Mouse (Mus musculus) CH12.LX (cell line): Measurements from ENCODE around the gene Bdh1. TPM values are rescaled to one million over a fixed set of nuclear protein-coding genes. Genes with fewer than 3 reads are reported as not detected.

Experiments used
- DNase-seq: peaks from one replicate; pipeline ENCODE4 v3.0.0-alpha.2; 2013; ENCODE audit errors: extremely low read depth
- H3K27ac ChIP-seq: 2 replicates; pipeline ENCODE4 v1.5.1; 2012; ENCODE audit warnings: low read depth, mild to moderate bottlenecking, control low read depth, moderate library complexity; ENCODE audit not compliant: insufficient read depth
- H3K27me3 ChIP-seq: replicated peaks from 2 replicates; pipeline ENCODE3; 2012; ENCODE audit warnings: inconsistent platforms
- H3K36me3 ChIP-seq, 2 experiments: replicated peaks in 1 of 2; 2 replicates each; pipeline versions ENCODE3 to v1.6.1; 2012; ENCODE audit warnings: inconsistent platforms in 1 of 2, low read length in 1 of 2, mild to moderate bottlenecking in 1 of 2, mixed read lengths in 1 of 2, moderate library complexity in 1 of 2; ENCODE audit not compliant: control insufficient read depth in 1 of 2, insufficient read depth in 1 of 2
- H3K4me1 ChIP-seq, 2 experiments: 2 replicates each; pipeline ENCODE4 v1.6.1; 2012; ENCODE audit warnings: inconsistent platforms in 1 of 2, moderate library complexity in 1 of 2; ENCODE audit not compliant: insufficient read depth in 2 of 2, control insufficient read depth in 1 of 2
- H3K4me2 ChIP-seq: 2 replicates; pipeline ENCODE4 v1.6.1; 2012; ENCODE audit warnings: low read depth, mild to moderate bottlenecking, control low read depth; ENCODE audit not compliant: poor library complexity, insufficient read depth, severe bottlenecking
- H3K4me3 ChIP-seq, 3 experiments: fragments of 150-350 bp in 1 of 3; sonication (generic) in 1 of 3; replicated peaks in 1 of 3; 2 replicates each; pipeline versions ENCODE3 to v1.5.1; 2011 to 2012; ENCODE audit warnings: low read depth in 2 of 3, low read length in 2 of 3, mild to moderate bottlenecking in 2 of 3, moderate library complexity in 2 of 3, control low read depth in 1 of 3, improper control_type of control experiment in 1 of 3, inconsistent platforms in 1 of 3, mixed read lengths in 1 of 3; ENCODE audit not compliant: poor library complexity in 1 of 3
- H3K79me2 ChIP-seq: replicated peaks from 2 replicates; pipeline ENCODE4 v1.6.1; 2012; ENCODE audit warnings: mild to moderate bottlenecking, moderate library complexity; ENCODE audit not compliant: control insufficient read depth, poor library complexity, insufficient read depth, severe bottlenecking; ENCODE audit errors: extremely low read depth
- H3K9ac ChIP-seq: 2 replicates; pipeline ENCODE4 v1.6.1; 2012; ENCODE audit warnings: low read depth, mild to moderate bottlenecking, control low read depth, moderate library complexity; ENCODE audit not compliant: insufficient read depth
- H3K9me3 ChIP-seq: replicated peaks from 2 replicates; pipeline ENCODE3; 2012; ENCODE audit warnings: low read length, inconsistent platforms, mixed read lengths
- CHD1 ChIP-seq: IDR thresholded peaks from 2 replicates; pipeline ENCODE4 v1.6.1; 2012; ENCODE audit warnings: low read depth, low read length, improper control_type of control experiment, inconsistent platforms
- CHD2 ChIP-seq: IDR thresholded peaks from 2 replicates; pipeline ENCODE4 v1.6.1; 2011; ENCODE audit warnings: low read length, improper control_type of control experiment
- CTCF ChIP-seq, 2 experiments: IDR thresholded peaks in 1 of 2; conservative IDR thresholded peaks in 1 of 2; 2 replicates each; pipeline ENCODE4 v1.5.1; 2011 to 2012; ENCODE audit warnings: low read depth in 2 of 2, low read length in 2 of 2, improper control_type of control experiment in 1 of 2, inconsistent platforms in 1 of 2, mild to moderate bottlenecking in 1 of 2, moderate library complexity in 1 of 2
- ELF1 ChIP-seq: IDR thresholded peaks from 2 replicates; pipeline ENCODE4 v1.6.1; 2014; ENCODE audit warnings: low read depth, mild to moderate bottlenecking, inconsistent platforms, low read length, improper control_type of control experiment
- EP300 ChIP-seq: IDR thresholded peaks from 2 replicates; pipeline ENCODE4 v1.6.1; 2011; ENCODE audit warnings: low read length, improper control_type of control experiment
- ETS1 ChIP-seq: conservative IDR thresholded peaks from 2 replicates; pipeline ENCODE4 v1.6.1; 2012; ENCODE audit warnings: low read depth, mild to moderate bottlenecking, inconsistent platforms, low read length, improper control_type of control experiment, moderate library complexity
- GABPA ChIP-seq: IDR thresholded peaks from 2 replicates; pipeline ENCODE4 v1.6.1; 2012; ENCODE audit warnings: low read depth, low read length, improper control_type of control experiment, inconsistent platforms; ENCODE audit not compliant: insufficient replicate concordance
- IRF4 ChIP-seq: IDR thresholded peaks from 2 replicates; pipeline ENCODE4 v1.6.1; 2014; ENCODE audit warnings: low read depth, mild to moderate bottlenecking, inconsistent platforms, low read length, improper control_type of control experiment
- JUN ChIP-seq: IDR thresholded peaks from 2 replicates; pipeline ENCODE4 v1.6.1; 2011; ENCODE audit warnings: low read depth, mild to moderate bottlenecking, low read length, improper control_type of control experiment, moderate library complexity; ENCODE audit not compliant: insufficient read depth
- JUND ChIP-seq: conservative IDR thresholded peaks from 2 replicates; pipeline ENCODE4 v1.6.1; 2011; ENCODE audit warnings: low read depth, low read length, improper control_type of control experiment
- KAT2A ChIP-seq: IDR thresholded peaks from 2 replicates; pipeline ENCODE4 v1.6.1; 2012; ENCODE audit warnings: low read length, improper control_type of control experiment, inconsistent platforms; ENCODE audit not compliant: insufficient replicate concordance
- MAZ ChIP-seq: IDR thresholded peaks from 2 replicates; pipeline ENCODE4 v1.6.1; 2012; ENCODE audit warnings: low read depth, mild to moderate bottlenecking, inconsistent platforms, low read length, improper control_type of control experiment, moderate library complexity
- MXI1 ChIP-seq: IDR thresholded peaks from 2 replicates; pipeline ENCODE4 v1.6.1; 2011; ENCODE audit warnings: mild to moderate bottlenecking, low read depth, low read length, improper control_type of control experiment
- NELFE ChIP-seq: IDR thresholded peaks from 2 replicates; pipeline ENCODE4 v1.6.1; 2011; ENCODE audit warnings: low read depth, low read length, improper control_type of control experiment
- NRF1 ChIP-seq: IDR thresholded peaks from 2 replicates; pipeline ENCODE4 v1.6.1; 2014; ENCODE audit warnings: low read depth, mild to moderate bottlenecking, inconsistent platforms, low read length, improper control_type of control experiment, moderate library complexity
- POLR2A ChIP-seq: IDR thresholded peaks from 2 replicates; pipeline ENCODE4 v1.6.1; 2011; ENCODE audit warnings: low read depth, mild to moderate bottlenecking, improper control_type of control experiment, low read length
- POLR2AphosphoS2 ChIP-seq: IDR thresholded peaks from 2 replicates; pipeline ENCODE4 v1.6.1; 2011; ENCODE audit warnings: low read depth, low read length, improper control_type of control experiment
- RAD21 ChIP-seq: IDR thresholded peaks from 2 replicates; pipeline ENCODE4 v1.6.1; 2011; ENCODE audit warnings: low read depth, mild to moderate bottlenecking, low read length, improper control_type of control experiment, moderate library complexity
- SIN3A ChIP-seq: IDR thresholded peaks from 2 replicates; pipeline ENCODE4 v1.6.1; 2012; ENCODE audit warnings: low read length, improper control_type of control experiment, inconsistent platforms
- SMC3 ChIP-seq: IDR thresholded peaks from 2 replicates; pipeline ENCODE4 v1.6.1; 2011; ENCODE audit warnings: low read depth, low read length, improper control_type of control experiment
- TCF12 ChIP-seq: IDR thresholded peaks from 2 replicates; pipeline ENCODE4 v1.6.1; 2014; ENCODE audit warnings: low read depth, mild to moderate bottlenecking, inconsistent platforms, low read length, improper control_type of control experiment
- USF2 ChIP-seq: conservative IDR thresholded peaks from 2 replicates; pipeline ENCODE4 v1.6.1; 2011; ENCODE audit warnings: low read depth, low read length, improper control_type of control experiment
- ZKSCAN1 ChIP-seq: IDR thresholded peaks from 2 replicates; pipeline ENCODE4 v1.6.1; 2012; ENCODE audit warnings: low read depth, inconsistent platforms, low read length, improper control_type of control experiment, borderline replicate concordance
- ZMIZ1 ChIP-seq: IDR thresholded peaks from 2 replicates; pipeline ENCODE4 v1.6.1; 2012; ENCODE audit warnings: low read depth, mild to moderate bottlenecking, inconsistent platforms, low read length, improper control_type of control experiment
- ZNF384 ChIP-seq: IDR thresholded peaks from 2 replicates; pipeline ENCODE4 v1.6.1; 2012; ENCODE audit warnings: low read depth, low read length, improper control_type of control experiment, inconsistent platforms
- dilution Hi-C: fragments of 300-500 bp; cut with MboI; formaldehyde crosslinking; loops from 2 replicates; pipeline ENCODE4 v1.14.3; 2020; ENCODE audit warnings: low sequenced_read_pairs; ENCODE audit not compliant: extremely low pct_unique_long_range_greater_than_20kb, extremely low pct_ligation_motif_present
- in situ Hi-C: fragments of 300-500 bp; cut with MboI; formaldehyde crosslinking; loops from 3 replicates; pipeline ENCODE4 v1.14.3; 2019; ENCODE audit warnings: low sequenced_read_pairs, low pct_ligation_motif_present, low pct_unique_long_range_greater_than_20kb, mixed read lengths
- polyA plus RNA-seq: library from polyadenylated mRNA; unstranded; fragments of >175 nt; gene quantifications from 2 replicates; pipeline ENCODE4 v1.2.1, GENCODE M21; 2012; ENCODE audit warnings: low read depth; ENCODE audit not compliant: insufficient read length
- total RNA-seq, 2 experiments: library from RNA; depleted of rRNA; stranded (reverse); fragments of 300-350 nt in 1 of 2; fragments of >200 nt in 1 of 2; gene quantifications; 2 replicates each; pipeline ENCODE4 v1.2.3; 2012 to 2014

Gene Bdh1
- total and polyA plus RNA-seq, 3 experiments: 37.9 to 110 (median 54.3) TPM

DNA sequence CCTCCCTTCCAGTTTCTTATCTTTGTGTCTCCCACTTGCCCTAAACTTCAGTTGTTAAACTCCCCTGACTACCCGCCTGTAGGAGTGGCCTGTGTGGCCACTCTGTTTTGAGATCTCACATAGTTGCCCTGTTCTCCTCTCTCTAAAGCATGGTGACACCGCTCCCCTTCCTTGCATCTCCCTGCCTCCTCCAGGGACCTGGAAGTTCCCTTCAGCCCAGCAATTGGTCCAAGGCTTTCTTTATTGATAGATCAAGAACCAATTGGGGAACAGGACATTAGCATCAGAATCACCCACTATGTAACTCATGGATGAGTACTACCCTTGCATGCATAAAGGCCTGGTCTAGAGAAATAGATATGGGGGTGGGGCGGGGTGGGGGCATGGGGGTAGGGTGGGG lies 65.2 kb downstream of the Bdh1 start:
- Histone ChIP-seq H3K4me2 (no peak overlapping the region), H3K4me1 (peaks cover 1 to 15% of the 10 kb centered on the region in 2 experiments; a peak in 3 of 4 replicates), H3K9ac (no peak overlapping the region), H3K79me2 (no peaks in the 10 kb centered on the region), H3K27me3 (no peaks in the 10 kb centered on the region), H3K9me3 (no peaks in the 10 kb centered on the region), H3K36me3 (peaks cover 0 to 4% of the 10 kb centered on the region in 2 experiments), H3K4me3 (no peak overlapping the region), H3K27ac (no peak overlapping the region)
- in situ Hi-C loops: no loop called here
- TF ChIP-seq JUND (no peak), NELFE (no peak), RAD21 (no peak), POLR2A (no peak), MXI1 (no peak), ZNF384 (no peak), IRF4 (no peak), USF2 (no peak), ELF1 (no peak), CHD2 (no peak), POLR2AphosphoS2 (no peak), ETS1 (no peak)
- dilution Hi-C loops: no loop called here
- no peak for DNase-seq

- peaks cover 14 to 34% of the 10 kb centered on the region in 2 experiments for H3K4me1 ChIP-seq
- no peak overlapping the region for H3K4me2 ChIP-seq
- no peak for DNase-seq
- no peak overlapping the region for H3K4me3 ChIP-seq
- no peaks in the 10 kb centered on the region for H3K9me3 ChIP-seq
- no peaks in the 10 kb centered on the region for H3K79me2 ChIP-seq
- H3K36me3 ChIP-seq: peaks cover 0 to 4% of the 10 kb centered on the region in 2 experiments
- dilution Hi-C loops: no loop called here
- no peaks in the 10 kb centered on the region for H3K27me3 ChIP-seq
- H3K9ac ChIP-seq: no peak overlapping the region
- H3K27ac ChIP-seq: no peak overlapping the region
- no peak for TF ChIP-seq USF2
- no peak for TF ChIP-seq JUN
- no peak for TF ChIP-seq CTCF (conservative IDR thresholded peaks at IDR 0.05 in 1 of 2, IDR thresholded peaks at IDR 0.05 in 1 of 2; ENCODE audit: low read depth in 2 of 2, low read length in 2 of 2)
- no peak for TF ChIP-seq ZMIZ1
- no peak for TF ChIP-seq SIN3A
- TF ChIP-seq KAT2A: no peak
- TF ChIP-seq ZKSCAN1: no peak
- no peak for TF ChIP-seq CHD1
- TF ChIP-seq ZNF384: no peak
- TF ChIP-seq MAZ: no peak
- no peak for TF ChIP-seq SMC3
- TF ChIP-seq NRF1: no peak
- TF ChIP-seq ELF1: no peak
- TF ChIP-seq GABPA: no peak
- TF ChIP-seq TCF12: no peak
- TF ChIP-seq EP300: no peak
- TF ChIP-seq POLR2AphosphoS2: no peak
- TF ChIP-seq, all 38 proteins: peak for 0
- in situ Hi-C loops: no loop called here
Measured at GRCm38 (mm10) chr16:31489096-31489495, 67.0 kb downstream of the Bdh1 start.
